Mouse (Mus musculus): ENCODE measurements around the gene Card19.

DNA sequence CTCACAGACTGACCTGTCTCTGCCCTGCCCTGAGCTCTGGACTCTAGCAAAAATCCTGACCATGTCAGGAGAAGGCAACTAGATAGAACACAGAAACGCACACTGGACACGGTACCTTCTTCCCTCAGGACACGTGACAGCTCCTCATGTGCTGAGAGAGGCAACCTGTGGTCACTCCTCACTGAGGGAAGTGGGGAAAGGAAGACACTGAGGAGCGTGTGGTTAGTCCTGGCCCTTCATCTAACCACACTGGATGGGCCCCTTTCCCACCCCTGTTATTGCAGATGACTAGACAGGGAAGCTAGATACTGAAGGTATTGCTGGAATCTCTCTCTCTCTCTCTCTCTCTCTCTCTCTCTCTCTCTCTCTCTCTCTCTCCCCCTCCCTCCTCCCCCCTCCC, 53.1 kb downstream of the Card19 start:
- TF ChIP-seq CTCF (IDR thresholded peaks at IDR 0.05; ENCODE audit: low read depth) (no peak), EP300 (IDR thresholded peaks at IDR 0.05; ENCODE audit: low read depth) (no peak)
